Mouse (Mus musculus) megakaryocyte-erythroid progenitor cell, adult 5-6 weeks (primary cell): ENCODE measurements at regions not wholly inside any gene's neighbourhood (a gene's known extent, or its start where the extent isn't known, plus 50 kb on each side); places are given as distances from the start of the nearest gene placed in this dataset.

Source experiments
- ATAC-seq: replicated peaks from 2 replicates; pipeline ENCODE4 v1.8.0; 2016; ENCODE audit warnings: mild to moderate bottlenecking, inconsistent platforms; ENCODE audit not compliant: severe bottlenecking, poor library complexity, low FRiP score, low TSS enrichment

GRCm38 (mm10) chr9:78880643-78881306 is 265.4 kb downstream of the Cd109 start:
- ATAC-seq = no peak

DNA sequence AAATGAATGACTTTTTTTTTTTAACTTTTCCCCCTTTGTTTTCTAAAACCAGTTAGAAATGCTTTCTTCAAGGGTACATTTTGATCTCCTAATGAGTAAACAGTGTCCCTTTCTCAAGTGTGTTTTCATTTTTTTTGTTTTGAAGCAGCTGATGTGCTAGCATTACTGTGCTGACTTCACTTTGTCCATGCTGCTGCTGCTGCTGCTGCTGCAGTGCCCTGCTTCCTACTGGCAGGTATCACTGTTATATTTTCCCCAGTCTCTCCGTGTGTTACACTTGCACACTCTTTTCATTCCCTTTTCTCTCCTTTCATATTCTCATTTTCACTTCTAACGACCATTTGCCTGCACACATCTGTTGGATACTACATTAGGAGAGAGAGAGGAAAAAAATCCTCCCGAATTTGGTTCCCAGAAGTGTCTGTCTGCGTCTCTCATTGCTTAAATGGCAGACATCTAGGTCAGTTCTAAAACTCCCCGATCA is 266.0 kb downstream of the Cd109 start:
- no peak for ATAC-seq

GRCm38 (mm10) chr9:78903211-78903610 is 287.9 kb downstream of the Cd109 start:
- no peak for ATAC-seq

- no peak for ATAC-seq
Measured at GRCm38 (mm10) chr9:78917336-78917735, 302.0 kb downstream of the Cd109 start.

DNA sequence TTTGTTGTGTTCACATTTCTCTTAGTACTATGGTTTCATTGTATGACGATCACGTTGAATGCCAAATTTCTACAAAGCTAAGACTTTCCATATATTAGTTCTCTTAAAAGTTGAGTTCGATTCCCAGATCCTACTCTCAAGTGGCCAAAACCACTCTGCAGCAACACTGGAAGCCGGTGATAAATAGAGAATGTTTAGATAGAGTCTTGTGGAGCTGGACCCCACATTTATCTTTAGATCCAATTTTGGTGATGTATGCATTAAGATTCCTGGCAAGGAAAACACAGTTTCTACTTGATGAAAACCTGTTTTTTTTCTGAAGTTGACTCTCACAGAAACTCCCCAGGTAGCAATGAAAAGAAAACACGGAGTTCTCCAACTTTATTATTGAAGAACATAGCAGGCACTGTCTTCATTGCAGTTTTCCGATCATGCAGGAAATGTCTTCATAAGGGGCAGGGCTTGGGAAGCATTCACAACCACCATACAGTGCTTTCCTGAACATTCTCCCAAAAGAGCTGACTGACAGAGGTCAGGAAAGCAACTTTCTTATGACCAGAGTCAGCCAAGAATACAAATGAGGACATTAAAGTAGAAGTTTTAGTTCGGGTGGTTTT is 310.7 kb downstream of the Cd109 start:
- no peak for ATAC-seq

DNA sequence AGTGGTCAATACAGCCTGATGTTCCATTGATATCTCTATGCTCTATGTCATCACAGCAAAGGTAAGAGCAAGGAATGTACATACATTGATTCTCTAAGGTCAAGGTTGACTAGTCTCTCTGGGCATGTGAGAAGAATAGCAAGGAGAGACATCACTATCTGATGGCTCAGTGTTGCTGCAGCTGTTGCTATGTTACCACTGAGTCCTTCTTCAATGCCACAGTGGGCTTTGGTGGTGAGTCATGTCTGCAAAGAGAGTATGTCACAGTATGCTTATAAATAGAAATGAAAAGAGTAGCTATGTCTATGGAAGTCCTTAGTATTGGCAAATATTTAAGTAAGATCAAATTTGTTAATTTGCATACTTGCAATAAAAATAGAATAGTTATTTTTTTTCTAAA is 326.3 kb downstream of the Cd109 start:
- no peak for ATAC-seq

- no peak for ATAC-seq
Measured at GRCm38 (mm10) chr9:78964813-78965212, 349.5 kb downstream of the Cd109 start.

GRCm38 (mm10) chr9:78965226-78965950 is 350.0 kb downstream of the Cd109 start:
- ATAC-seq = no peak

DNA sequence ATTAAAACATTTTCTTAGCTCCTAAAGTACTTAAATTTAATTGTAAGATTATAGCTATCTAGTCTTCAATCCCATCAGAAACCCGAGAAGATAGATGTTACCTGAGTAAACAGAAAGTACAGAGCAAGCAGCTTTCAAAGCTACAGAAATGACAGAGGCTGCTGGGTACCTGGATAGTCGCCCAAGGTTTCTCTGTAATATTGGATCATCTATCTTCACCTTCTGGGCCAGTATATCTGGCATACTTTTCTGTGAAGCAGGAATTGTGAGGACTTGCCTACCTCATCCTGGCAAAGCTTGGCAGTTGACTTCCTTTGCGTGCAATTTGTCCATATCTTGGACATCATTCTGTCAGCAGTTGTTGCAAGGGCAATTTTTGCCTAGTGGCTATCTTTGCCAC is 356.4 kb downstream of the Cd109 start:
- ATAC-seq = no peak

GRCm38 (mm10) chr9:78983734-78984133 is 368.4 kb downstream of the Cd109 start:
- no peak for ATAC-seq

GRCm38 (mm10) chr9:78985184-78985864 is 370.0 kb downstream of the Cd109 start:
- no peak for ATAC-seq

DNA sequence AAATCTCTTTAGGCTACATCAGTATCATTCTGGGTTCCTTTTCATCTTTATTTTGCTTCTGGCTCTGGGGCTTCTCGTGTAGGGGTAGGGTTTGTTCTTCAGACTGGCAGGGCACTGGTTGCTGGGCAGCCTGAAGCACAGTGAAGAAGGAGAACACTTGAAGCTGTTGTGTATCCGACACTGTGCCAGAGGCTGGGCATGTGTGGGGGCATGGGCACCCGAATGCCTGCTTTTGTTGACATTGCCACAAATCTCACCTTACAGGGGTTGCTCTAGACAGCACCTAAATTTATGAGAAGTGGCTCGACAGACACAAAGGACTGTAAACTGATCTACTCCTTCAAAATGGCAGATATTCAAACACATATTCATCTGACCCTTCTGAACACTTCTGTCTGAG is 376.0 kb downstream of the Cd109 start:
- ATAC-seq = no peak

DNA sequence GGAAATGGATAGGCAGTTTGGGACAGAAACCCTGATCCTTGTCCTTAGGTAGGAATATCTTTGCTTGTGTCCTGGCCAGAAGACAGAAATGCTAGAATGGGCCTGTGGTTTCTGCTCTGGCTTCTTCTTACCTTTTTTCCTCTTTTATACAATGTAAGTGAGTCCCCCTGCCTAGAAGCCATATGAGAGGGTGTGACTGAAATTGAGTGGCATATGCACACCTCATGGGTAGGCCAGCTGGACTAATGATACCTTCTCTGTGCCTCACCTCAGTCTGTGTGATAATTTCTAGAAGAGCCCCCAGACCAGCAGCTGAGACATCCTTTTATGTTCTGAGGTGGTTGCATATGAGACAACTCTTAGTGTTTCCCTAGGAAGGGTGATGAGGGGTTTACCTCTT is 385.7 kb downstream of the Cd109 start:
- no peak for ATAC-seq

DNA sequence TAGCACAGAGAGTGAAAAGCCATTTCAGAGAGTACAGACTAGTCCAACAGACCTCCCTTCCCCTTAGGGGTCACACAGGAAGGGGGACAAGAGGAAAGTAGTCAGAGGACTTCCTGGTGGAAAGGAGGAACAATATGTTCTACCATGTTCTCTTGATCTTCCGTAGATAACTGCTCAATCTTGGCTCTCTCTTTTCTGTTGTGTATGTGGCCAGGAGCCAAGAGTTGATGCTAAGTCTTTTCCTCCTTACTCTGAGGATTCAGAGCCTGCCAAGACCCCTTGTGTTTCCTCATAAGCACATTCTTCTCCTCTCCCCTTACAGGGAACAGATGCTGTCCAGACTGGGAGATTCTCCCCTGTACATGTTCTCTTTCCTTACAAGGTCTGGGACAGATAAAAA is 386.6 kb downstream of the Cd109 start:
- ATAC-seq = no peak

- ATAC-seq = no peak
Measured at GRCm38 (mm10) chr9:79004296-79004980, 389.1 kb downstream of the Cd109 start.

DNA sequence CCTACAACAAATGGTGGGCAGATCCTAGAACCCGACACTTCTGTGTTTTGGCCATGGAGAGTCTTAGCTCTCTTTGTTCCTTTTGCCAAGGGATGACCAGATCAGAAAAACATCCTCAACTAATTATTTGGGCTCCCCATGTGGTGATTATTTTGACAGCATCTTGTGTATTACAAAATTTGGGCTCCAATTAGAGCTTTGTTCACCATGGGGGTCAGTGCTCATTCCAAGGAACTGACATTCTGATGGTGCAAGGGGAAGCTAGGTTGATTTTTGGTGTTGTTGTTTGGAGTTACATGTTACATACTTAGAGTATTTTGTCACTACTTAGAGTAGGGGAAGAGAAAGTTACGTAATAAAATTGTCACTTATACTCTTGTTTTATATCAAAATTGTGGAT is 406.9 kb downstream of the Cd109 start:
- ATAC-seq = no peak

DNA sequence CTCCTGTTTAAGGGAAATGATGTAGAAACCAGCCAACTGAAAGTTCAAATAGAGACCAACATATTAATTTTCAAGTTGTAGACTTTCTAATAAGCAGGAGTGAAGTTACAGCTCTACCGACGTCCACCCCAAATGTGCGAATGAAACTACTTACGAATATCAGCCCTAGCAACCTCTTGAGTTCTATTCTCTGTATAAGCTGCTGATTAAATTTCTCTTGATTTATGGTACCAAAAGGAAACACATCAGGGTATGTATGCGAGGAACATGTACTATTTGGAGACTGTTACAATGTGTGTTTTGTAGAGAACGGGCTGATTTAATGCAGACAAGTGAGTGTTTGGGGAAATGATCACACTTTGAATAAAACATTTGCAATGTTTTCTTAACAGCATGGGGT is 412.9 kb downstream of the Cd109 start:
- no peak for ATAC-seq

DNA sequence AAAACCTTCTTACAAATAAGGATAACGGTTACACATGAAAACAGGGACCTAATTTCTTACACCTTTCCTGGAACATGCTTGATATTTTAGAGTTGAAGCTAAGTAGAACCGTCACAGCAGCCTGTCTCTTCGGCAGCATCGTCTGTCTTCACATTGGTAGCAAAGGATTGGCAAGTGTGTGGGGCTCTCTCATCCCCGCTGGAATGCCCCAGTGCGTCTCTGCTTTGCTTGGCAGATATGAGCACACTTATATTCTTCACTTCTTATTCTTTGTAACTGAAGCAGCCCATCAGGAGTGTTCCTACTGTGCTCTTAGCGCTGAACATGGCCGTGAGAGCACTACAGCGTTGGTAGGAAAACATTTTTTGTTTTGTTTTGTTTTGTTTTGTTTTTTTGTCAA is 414.1 kb downstream of the Cd109 start:
- ATAC-seq = no peak

- no peak for ATAC-seq
Measured at GRCm38 (mm10) chr9:79035677-79036076, 420.3 kb downstream of the Cd109 start.

GRCm38 (mm10) chr9:79037054-79037453 is 421.7 kb downstream of the Cd109 start:
- ATAC-seq = no peak
